Mouse (Mus musculus) adrenal gland, postnatal 4 days (tissue): ENCODE measurements around the gene Jade1. TPM values are rescaled to one million over a fixed set of nuclear protein-coding genes. Genes with fewer than 3 reads are reported as not detected.

Experiments
- DNase-seq, 2 experiments: peaks; one replicate each; pipeline ENCODE4 v3.0.0; 2021 to 2022; ENCODE audit warnings: low spot score in 2 of 2, mixed read lengths in 2 of 2
- total RNA-seq, 2 experiments: library from RNA; stranded (reverse); gene quantifications; 2 replicates each; pipeline ENCODE4 v1.2.3; 2021

The Jade1 gene
- total RNA-seq, 2 experiments from 2014 or later: 57.5 to 59.7 TPM

- no peak for DNase-seq
Observed at GRCm38 (mm10) chr3:41595010-41595409, 39.5 kb downstream of the Jade1 start.

DNA sequence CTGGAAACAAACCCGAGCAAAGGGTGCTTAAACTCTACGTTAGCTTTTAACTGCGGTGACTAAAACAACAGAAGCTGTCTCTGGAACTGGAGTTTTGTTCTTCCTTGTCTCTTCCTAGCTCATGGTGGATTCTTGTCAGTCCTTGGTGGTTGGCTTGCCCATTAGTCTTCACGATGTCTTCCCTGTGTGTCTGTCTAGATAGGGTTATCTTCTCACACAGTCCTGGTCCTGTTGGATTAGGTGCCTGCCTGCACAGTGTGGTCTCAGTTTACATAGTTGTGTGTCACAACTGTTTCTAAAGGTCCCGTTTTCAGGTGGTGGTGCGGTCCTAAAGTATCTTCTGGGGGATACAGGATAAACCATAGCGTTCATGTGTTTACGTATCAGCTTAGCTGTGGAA, 41.5 kb downstream of the Jade1 start:
- DNase-seq: no peak

- no peak for DNase-seq
Observed at GRCm38 (mm10) chr3:41598412-41598811, 42.9 kb downstream of the Jade1 start.

- no peak for DNase-seq
Observed at GRCm38 (mm10) chr3:41599226-41599625, 43.7 kb downstream of the Jade1 start.

DNA sequence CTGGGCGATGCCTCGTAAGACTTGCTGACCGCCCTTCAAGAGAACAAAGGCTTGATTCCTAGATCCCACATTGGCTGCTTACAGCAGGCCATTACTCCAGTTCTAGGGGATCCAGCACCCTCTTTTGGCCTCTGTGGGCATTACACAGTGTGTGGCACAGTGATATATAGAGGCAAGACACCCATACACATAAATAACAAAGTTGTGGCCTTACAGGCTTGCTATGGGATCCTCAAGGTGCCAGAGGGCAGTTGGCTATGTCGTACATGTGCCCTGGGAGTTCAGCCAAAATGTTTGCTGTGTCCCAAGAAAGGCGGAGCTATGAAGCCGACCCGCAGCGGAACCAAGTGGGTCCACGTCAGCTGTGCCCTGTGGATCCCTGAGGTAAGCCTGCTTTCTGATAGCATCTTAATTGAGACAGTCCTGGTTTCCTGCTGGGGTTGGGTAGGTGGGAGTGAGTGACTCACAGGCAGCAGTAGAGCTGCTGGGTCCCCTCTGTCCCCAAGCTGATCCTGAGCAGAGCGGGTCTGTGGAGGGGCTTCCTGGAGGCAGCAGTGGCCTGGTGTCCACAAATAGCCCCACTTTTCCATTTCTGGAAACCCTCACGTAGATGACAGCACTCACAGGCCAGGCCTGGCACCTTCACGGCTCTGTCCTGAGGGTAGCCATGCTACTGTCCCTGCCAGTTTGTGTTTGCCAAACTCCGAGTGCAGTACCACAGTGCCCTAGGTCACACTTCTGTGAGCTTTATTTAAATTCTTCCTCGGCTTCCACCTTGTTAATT, 44.5 kb downstream of the Jade1 start:
- peak in 1 of 2 experiments; percentile 47 for DNase-seq

- no peak for DNase-seq
Observed at GRCm38 (mm10) chr3:41601226-41602020, 45.9 kb downstream of the Jade1 start.

GRCm38 (mm10) chr3:41602933-41603332, 47.4 kb downstream of the Jade1 start:
- no peak for DNase-seq

DNA sequence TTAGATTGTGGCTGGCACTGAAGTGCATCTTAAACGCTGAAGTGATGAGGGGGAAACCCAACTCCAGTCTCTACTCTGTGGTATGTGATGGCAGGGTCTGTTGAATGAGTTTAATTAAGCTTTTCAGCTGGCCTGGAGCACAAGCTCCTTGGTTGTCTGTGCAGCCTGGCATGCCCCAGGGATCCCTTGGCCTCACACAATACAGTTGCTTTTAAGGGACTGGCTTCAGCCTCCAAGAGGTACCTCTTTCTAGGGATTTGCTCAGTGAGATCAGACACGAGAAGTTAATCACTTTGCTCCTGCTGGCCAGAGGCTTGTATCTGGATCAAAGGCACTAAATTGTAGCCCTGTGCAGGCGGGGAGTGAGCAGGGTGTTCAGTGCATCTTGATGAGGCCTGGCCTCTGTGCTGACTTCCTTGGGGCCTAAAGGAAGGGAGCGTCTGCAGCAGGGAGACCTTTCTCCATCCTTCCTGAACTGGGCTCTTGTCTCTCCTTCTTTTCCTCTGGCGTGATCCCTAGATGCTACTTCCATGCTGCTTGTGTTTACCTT, 48.0 kb downstream of the Jade1 start:
- no peak for DNase-seq

GRCm38 (mm10) chr3:41604629-41605321, 49.2 kb downstream of the Jade1 start:
- no peak for DNase-seq

GRCm38 (mm10) chr3:41605601-41606329, 50.2 kb downstream of the Jade1 start:
- no peak for DNase-seq

DNA sequence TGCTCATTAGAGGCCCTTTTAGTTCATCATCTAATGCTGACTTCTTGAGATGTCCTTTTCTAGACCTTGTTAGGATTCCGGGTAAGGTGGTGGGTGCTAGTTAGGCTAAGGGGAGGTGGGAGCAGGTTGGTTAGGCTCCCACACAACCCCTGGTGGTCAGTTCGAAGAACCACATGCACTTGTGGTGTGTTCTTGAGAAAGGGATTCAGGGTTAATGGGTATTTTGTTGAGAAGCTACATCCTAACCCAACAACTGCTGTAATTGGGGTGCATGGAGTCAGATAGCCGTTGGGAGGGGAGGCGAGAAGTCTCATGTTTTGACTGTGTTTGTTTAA, 50.8 kb downstream of the Jade1 start:
- no peak for DNase-seq

GRCm38 (mm10) chr3:41607050-41607449, 51.5 kb downstream of the Jade1 start:
- DNase-seq: no peak

DNA sequence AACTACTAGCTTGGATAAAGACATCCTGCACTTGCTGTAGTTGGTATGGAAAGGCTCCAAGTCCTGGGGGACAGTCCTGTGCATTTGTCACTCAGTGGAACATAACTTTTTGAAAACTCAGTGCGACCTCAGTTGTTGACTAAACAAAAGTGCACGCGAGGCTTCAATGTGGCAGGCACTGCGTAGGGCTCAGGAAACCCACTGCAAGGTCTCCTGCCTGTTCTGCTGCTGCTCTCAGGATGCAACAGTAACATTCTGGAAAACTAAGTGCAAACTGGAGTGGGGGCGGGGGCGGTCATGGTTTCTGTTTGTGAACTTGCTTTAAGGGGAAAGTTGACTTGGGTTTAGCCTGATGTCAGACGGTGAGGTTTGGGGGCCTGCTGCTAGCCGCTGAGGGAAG, 51.9 kb downstream of the Jade1 start:
- DNase-seq: no peak

- DNase-seq: no peak
Observed at GRCm38 (mm10) chr3:41609071-41609470, 53.5 kb downstream of the Jade1 start.

DNA sequence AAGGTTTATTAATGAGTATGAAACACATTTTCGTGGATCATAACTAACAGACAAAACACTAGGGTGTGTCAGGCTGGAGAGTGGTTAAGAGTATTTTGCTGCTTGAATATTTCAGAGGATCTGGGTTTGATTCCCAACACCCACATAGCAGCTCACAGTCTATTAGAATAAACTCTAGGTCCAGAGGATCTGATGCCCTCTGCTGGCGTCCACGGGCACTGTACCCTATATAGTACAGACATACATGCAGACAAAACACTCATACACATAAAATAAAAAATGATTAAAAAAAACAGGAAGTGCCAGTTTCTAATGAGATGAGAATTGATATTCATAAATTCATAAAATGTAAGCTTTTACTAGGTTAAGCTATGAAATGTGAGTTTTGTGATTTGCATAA, 56.7 kb downstream of the Jade1 start:
- DNase-seq: no peak

GRCm38 (mm10) chr3:41613706-41614105, 58.2 kb downstream of the Jade1 start:
- no peak for DNase-seq

GRCm38 (mm10) chr3:41614230-41614985, 58.9 kb downstream of the Jade1 start:
- DNase-seq: no peak

DNA sequence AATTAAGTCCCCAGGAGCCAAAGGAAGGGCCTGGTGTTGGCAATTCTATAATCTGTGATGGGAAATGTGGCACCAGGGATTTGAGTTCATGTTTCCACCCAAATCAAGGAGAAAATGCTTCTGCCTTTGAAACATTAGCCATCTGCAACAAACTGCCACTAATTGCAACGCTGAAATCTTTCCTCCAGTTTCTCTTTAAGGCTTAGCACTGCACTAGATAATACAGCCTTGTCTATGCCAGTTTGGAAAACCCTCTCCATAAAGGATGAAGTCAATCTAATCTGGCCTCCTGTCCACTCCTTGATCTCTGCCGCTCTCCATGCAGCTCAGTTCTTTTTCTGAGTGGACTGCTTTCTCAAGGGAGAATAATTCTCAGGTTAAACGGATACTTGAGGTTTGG, 62.5 kb downstream of the Jade1 start:
- DNase-seq: no peak

GRCm38 (mm10) chr3:41618488-41618887, 63.0 kb downstream of the Jade1 start:
- no peak for DNase-seq

DNA sequence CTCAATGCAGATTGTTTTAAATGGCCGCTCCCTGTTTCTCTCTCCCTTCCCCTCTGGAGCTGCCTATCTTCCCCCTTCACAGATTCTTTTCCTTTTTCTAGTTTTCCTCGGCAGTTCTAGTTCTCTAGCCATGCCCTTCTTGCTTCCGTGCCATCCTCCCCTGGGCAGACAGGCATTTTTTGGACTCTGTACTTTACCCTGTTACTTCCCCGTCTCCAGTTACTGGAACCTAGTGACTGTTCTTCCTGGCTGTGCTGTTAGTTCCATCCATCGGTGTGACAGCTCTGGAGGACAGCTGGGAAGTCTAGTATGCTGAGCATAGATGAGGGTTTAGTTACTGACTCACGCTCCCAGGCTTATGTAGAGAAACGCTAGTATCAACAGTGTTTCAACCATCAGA, 65.4 kb downstream of the Jade1 start:
- DNase-seq: no peak
